Mouse (Mus musculus) lung, adult 2 months (tissue): Measurements from ENCODE around the gene Metap2.

Experiments
- CTCF ChIP-seq: fragments of 200-500 bp; IDR thresholded peaks from 2 replicates; pipeline ENCODE4 v1.5.1; 2011; ENCODE audit warnings: mild to moderate bottlenecking, low read length, control low read depth; ENCODE audit not compliant: insufficient read depth
- POLR2A ChIP-seq: fragments of 200-500 bp; IDR thresholded peaks from 2 replicates; pipeline ENCODE4 v1.6.1; 2011; ENCODE audit warnings: low read depth, mild to moderate bottlenecking, control low read depth, low read length, borderline replicate concordance; ENCODE audit errors: extremely low read depth

DNA sequence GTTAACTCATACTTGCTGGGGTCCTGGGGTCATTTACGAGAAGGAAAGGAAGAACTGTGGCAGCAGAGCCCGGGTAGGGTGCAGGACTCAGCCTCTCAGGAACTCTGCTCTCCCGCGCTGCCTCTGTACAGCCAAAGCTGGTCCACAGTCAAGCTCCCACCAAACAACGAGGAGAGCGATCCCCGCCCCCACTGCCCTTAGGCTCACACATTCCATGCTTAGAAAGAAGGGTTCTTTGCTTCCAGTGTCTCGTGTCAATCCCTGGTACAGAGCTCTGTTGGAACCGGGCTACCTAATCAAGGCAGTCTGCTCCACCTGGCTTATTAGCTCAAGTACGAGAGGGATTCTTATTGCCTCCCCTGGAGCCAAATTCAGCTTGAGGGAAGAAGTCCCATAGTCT, 10.5 kb upstream of the Metap2 start:
- TF ChIP-seq POLR2A (no peak), CTCF (no peak)
